Mouse (Mus musculus): ENCODE measurements around the gene Atp5g3. TPM values are rescaled to one million over a fixed set of nuclear protein-coding genes. Genes with fewer than 3 reads are reported as not detected.
"Not testable (repeated sequence)": the region's sequence is repeated elsewhere in the genome, so short reads cannot be mapped to it uniquely, and the experiment has no call there.

Gene Atp5g3
- total RNA-seq, 2 experiments from 2014 or later = 956 to 1,535 TPM

- intact Hi-C loops (cut with DNase I) = no loop called here
- no peak overlapping the region for H3K27ac ChIP-seq
- H3K4me3 ChIP-seq = no peak overlapping the region
- no peak for TF ChIP-seq CTCF (IDR thresholded peaks at IDR 0.05)
- no peak for DNase-seq
Measured at GRCm38 (mm10) chr2:73925539-73925938, 14.4 kb upstream of the Atp5g3 start.

GRCm38 (mm10) chr2:73925089-73925488, 14.0 kb upstream of the Atp5g3 start:
- Histone ChIP-seq H3K4me3 (no peak overlapping the region), H3K27ac (no peak overlapping the region)
- TF ChIP-seq CTCF (IDR thresholded peaks at IDR 0.05) = peak; percentile 15; the same call in 1 of the 2 replicates
- intact Hi-C loops (cut with DNase I) = no loop called here
- DNase-seq = peak; percentile 63

GRCm38 (mm10) chr2:73919642-73920041, 8.5 kb upstream of the Atp5g3 start:
- no peak for TF ChIP-seq CTCF (IDR thresholded peaks at IDR 0.05)
- intact Hi-C loops (cut with DNase I) = loop anchor here (10.0 kb wide), 1 partner anchor 345 kb away; no protein-coding TSS in a partner anchor
- DNase-seq = peak; percentile 52

GRCm38 (mm10) chr2:73912264-73912663, 1.1 kb upstream of the Atp5g3 start:
- TF ChIP-seq CTCF (IDR thresholded peaks at IDR 0.05) = no peak
- intact Hi-C loops (cut with DNase I) = loop anchor here (10.0 kb wide), 1 partner anchor 337 kb away; no protein-coding TSS in a partner anchor
- Histone ChIP-seq H3K4me3 (no peak overlapping the region; the same call in 1 of the 2 replicates), H3K27ac (peak overlapping the region; percentile 100)
- no peak for DNase-seq

More at GRCm38 (mm10) chr2:73919642-73920041, 8.5 kb upstream of the Atp5g3 start:
- Histone ChIP-seq H3K27ac (no peak overlapping the region), H3K4me3 (no peak overlapping the region)

GRCm38 (mm10) chr2:73910571-73911174, 453 bp downstream of the Atp5g3 start:
- no peak for TF ChIP-seq CTCF (IDR thresholded peaks at IDR 0.05)
- Histone ChIP-seq H3K27ac (peak overlapping the region; percentile 100), H3K4me3 (peak overlapping the region; percentile 100)
- DNase-seq = peak; percentile 76
- intact Hi-C loops (cut with DNase I) = loop anchor here (1.0 to 10.0 kb wide), 2 partner anchors 18 to 336 kb away; partner anchors contain the start of gene Atf2

GRCm38 (mm10) chr2:73909116-73909515, 2.0 kb downstream of the Atp5g3 start:
- Histone ChIP-seq H3K27ac (no peak overlapping the region), H3K4me3 (peak overlapping the region; percentile 100; the same call in 1 of the 2 replicates)
- no peak for DNase-seq
- intact Hi-C loops (cut with DNase I) = no loop called here
- TF ChIP-seq CTCF (IDR thresholded peaks at IDR 0.05) = no peak

GRCm38 (mm10) chr2:73904679-73905078, 6.4 kb downstream of the Atp5g3 start:
- DNase-seq; H3K27ac ChIP-seq; intact Hi-C loops (cut with DNase I); H3K4me3 ChIP-seq: not testable (repeated sequence)

GRCm38 (mm10) chr2:73903536-73903935, 7.6 kb downstream of the Atp5g3 start:
- Histone ChIP-seq H3K4me3 (no peak overlapping the region), H3K27ac (no peak overlapping the region)
- intact Hi-C loops (cut with DNase I) = no loop called here
- no peak for DNase-seq
- no peak for TF ChIP-seq CTCF (IDR thresholded peaks at IDR 0.05)

- H3K27ac ChIP-seq; H3K4me3 ChIP-seq; DNase-seq; intact Hi-C loops (cut with DNase I): not testable (repeated sequence)
Measured at GRCm38 (mm10) chr2:73902328-73902727, 8.8 kb downstream of the Atp5g3 start.

- no peak for TF ChIP-seq CTCF (IDR thresholded peaks at IDR 0.05)
- Histone ChIP-seq H3K27ac (no peak overlapping the region), H3K4me3 (no peak overlapping the region)
- intact Hi-C loops (cut with DNase I) = no loop called here
- no peak for DNase-seq
Measured at GRCm38 (mm10) chr2:73901169-73901568, 10.0 kb downstream of the Atp5g3 start.

- intact Hi-C loops (cut with DNase I) = no loop called here
- no peak overlapping the region for H3K27ac ChIP-seq
- DNase-seq = no peak
- no peak for TF ChIP-seq CTCF (IDR thresholded peaks at IDR 0.05)
- no peak overlapping the region for H3K4me3 ChIP-seq
Measured at GRCm38 (mm10) chr2:73900364-73900763, 10.8 kb downstream of the Atp5g3 start.

- H3K4me3 ChIP-seq; intact Hi-C loops (cut with DNase I); H3K27ac ChIP-seq; DNase-seq: not testable (repeated sequence)
Measured at GRCm38 (mm10) chr2:73896919-73897318, 14.2 kb downstream of the Atp5g3 start.

GRCm38 (mm10) chr2:73893473-73894270, 17.5 kb downstream of the Atp5g3 start:
- Histone ChIP-seq H3K27ac (peak overlapping the region; percentile 82), H3K4me3 (peak overlapping the region; percentile 90)
- no peak for DNase-seq
- intact Hi-C loops (cut with DNase I) = no loop called here
- no peak for TF ChIP-seq CTCF (IDR thresholded peaks at IDR 0.05)

All from gastrocnemius, adult 2 months (tissue).